Mouse (Mus musculus) frontal cortex, adult (tissue): ENCODE measurements around the gene Olfr395.
"Not testable (repeated sequence)": the region's sequence is repeated elsewhere in the genome, so short reads cannot be mapped to it uniquely, and the experiment has no call there.

Experiments used
- ATAC-seq: cut with Nextera tagmentation; 2 replicates; pipeline ENCODE4 v1.9.2; 2017; ENCODE audit warnings: mild to moderate bottlenecking, moderate library complexity, mixed read lengths; ENCODE audit not compliant: low TSS enrichment

Olfr395 gene

DNA sequence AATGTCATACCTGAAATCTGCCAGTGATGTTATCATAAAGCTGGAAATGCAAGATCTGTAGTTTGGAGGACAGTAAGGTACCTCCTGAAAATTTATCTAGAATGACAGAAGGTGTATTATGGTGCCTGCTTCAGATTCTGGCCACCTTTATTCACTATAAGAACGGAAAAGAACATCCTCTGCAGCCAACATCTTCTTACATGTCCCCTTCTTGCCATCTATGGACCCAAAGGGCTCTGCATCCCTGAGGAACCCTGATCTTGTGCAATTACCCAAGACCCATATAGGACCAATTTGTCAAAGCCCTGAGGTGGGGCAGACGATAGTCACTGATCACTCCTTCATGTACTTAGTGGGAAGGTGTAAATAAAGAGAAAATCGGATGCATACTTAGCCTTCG lies at the start of gene Olfr395:
Gene Olfr395, minus strand, starts transcription at position 101 of the 400 bp plus-strand sequence.
- ATAC-seq, result not testable (repeated sequence)

- no peak for ATAC-seq
These were observed 27.3 kb upstream of the Olfr395 start, which contains the start of gene Olfr23 for GRCm38 (mm10) chr11:73936377-73936776. TSS of gene Olfr23 (plus strand) at chr11:73936677.

DNA sequence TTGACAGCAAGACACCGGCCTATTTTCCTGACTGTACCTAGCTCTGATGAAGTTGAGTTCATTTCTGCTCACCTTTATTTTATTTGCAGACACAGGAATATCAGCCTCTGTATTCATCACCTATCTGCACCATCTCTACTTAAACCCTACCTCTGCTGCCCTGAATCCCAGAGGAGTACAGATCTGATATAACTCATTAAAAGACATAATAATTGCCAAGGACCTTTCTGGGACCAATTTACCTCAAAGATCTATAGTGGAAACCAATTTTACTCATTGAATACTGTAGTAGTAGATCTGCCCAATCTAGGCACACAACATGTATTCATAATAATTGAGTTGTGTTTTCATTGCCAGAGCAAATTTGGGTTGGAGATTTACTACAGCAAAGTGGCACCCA lies 18.4 kb downstream of the Olfr395 start, which contains the start of gene Olfr394:
Gene Olfr394, minus strand, starts transcription at position 101 of the 400 bp plus-strand sequence.
- no peak for ATAC-seq
